Mouse (Mus musculus) MEL (cell line): ENCODE measurements around the gene Slc44a3. TPM values are rescaled to one million over a fixed set of nuclear protein-coding genes. Genes with fewer than 3 reads are reported as not detected.

ENCODE experiments used
- DNase-seq: peaks from one replicate; pipeline ENCODE4 v3.0.0; 2011; ENCODE audit warnings: low read depth, low spot score
- H3K27ac ChIP-seq: 2 replicates; pipeline ENCODE4 v1.5.1; 2012; ENCODE audit warnings: low read depth, mild to moderate bottlenecking, control low read depth, low read length, moderate library complexity; ENCODE audit not compliant: control insufficient read depth
- H3K27me3 ChIP-seq, 2 experiments: fragments of 150-350 bp in 1 of 2; sonication (generic) in 1 of 2; 2 replicates each; pipeline ENCODE4 v1.6.1; 2012; ENCODE audit warnings: low read length in 2 of 2, mild to moderate bottlenecking in 2 of 2, improper control_type of control experiment in 1 of 2, moderate library complexity in 1 of 2; ENCODE audit not compliant: insufficient read depth in 2 of 2, control insufficient read depth in 1 of 2
- H3K36me3 ChIP-seq, 2 experiments: 2 replicates each; pipeline ENCODE4 v1.6.1; 2012 to 2014; ENCODE audit warnings: low read length in 2 of 2, improper control_type of control experiment in 1 of 2, inconsistent platforms in 1 of 2, mild to moderate bottlenecking in 1 of 2; ENCODE audit not compliant: insufficient read depth in 2 of 2, control insufficient read depth in 1 of 2
- H3K4me1 ChIP-seq, 2 experiments: fragments of 150-350 bp in 1 of 2; sonication (generic) in 1 of 2; 2 replicates each; pipeline ENCODE4 v1.6.1; 2012; ENCODE audit warnings: low read length in 2 of 2, improper control_type of control experiment in 1 of 2, mild to moderate bottlenecking in 1 of 2; ENCODE audit not compliant: insufficient read depth in 2 of 2, control insufficient read depth in 1 of 2
- H3K4me3 ChIP-seq, 2 experiments: fragments of 150-350 bp in 1 of 2; sonication (generic) in 1 of 2; 2 replicates each; pipeline ENCODE4 v1.5.1; 2012; ENCODE audit warnings: low read depth in 2 of 2, low read length in 2 of 2, mild to moderate bottlenecking in 2 of 2, moderate library complexity in 2 of 2, control low read depth in 1 of 2, improper control_type of control experiment in 1 of 2; ENCODE audit not compliant: control insufficient read depth in 1 of 2, insufficient read depth in 1 of 2
- H3K79me2 ChIP-seq: 2 replicates; pipeline ENCODE4 v1.6.1; 2012; ENCODE audit warnings: mild to moderate bottlenecking, low read length, moderate library complexity; ENCODE audit not compliant: control insufficient read depth, poor library complexity, insufficient read depth
- H3K9ac ChIP-seq: 2 replicates; pipeline ENCODE4 v1.6.1; 2012; ENCODE audit warnings: low read depth, mild to moderate bottlenecking, control low read depth, low read length, moderate library complexity; ENCODE audit not compliant: control insufficient read depth, poor library complexity, severe bottlenecking
- H3K9me3 ChIP-seq: fragments of 150-350 bp; sonication (generic); replicated peaks from 2 replicates; pipeline ENCODE4 v1.6.1; 2012; ENCODE audit warnings: mild to moderate bottlenecking, low read length, improper control_type of control experiment, moderate library complexity; ENCODE audit not compliant: insufficient read depth
- CHD1 ChIP-seq: IDR thresholded peaks from 2 replicates; pipeline ENCODE4 v1.6.1; 2012; ENCODE audit warnings: low read depth, mild to moderate bottlenecking, inconsistent platforms, low read length, improper control_type of control experiment
- CHD2 ChIP-seq: IDR thresholded peaks from 2 replicates; pipeline ENCODE4 v1.6.1; 2011; ENCODE audit warnings: low read length, improper control_type of control experiment
- E2F4 ChIP-seq: IDR thresholded peaks from 2 replicates; pipeline ENCODE4 v1.6.1; 2011; ENCODE audit warnings: low read depth, low read length, improper control_type of control experiment, borderline replicate concordance
- ELF1 ChIP-seq: IDR thresholded peaks from 2 replicates; pipeline ENCODE4 v1.6.1; 2014; ENCODE audit warnings: low read depth, mild to moderate bottlenecking, inconsistent platforms, low read length, improper control_type of control experiment, moderate library complexity
- EP300 ChIP-seq, 2 experiments: IDR thresholded peaks; 2 replicates each; pipeline ENCODE4 v1.6.1; 2011; ENCODE audit warnings: improper control_type of control experiment in 2 of 2, low read length in 2 of 2, low read depth in 1 of 2, mild to moderate bottlenecking in 1 of 2
- ETS1 ChIP-seq: IDR thresholded peaks from 2 replicates; pipeline ENCODE4 v1.6.1; 2012; ENCODE audit warnings: low read depth, mild to moderate bottlenecking, inconsistent platforms, low read length, improper control_type of control experiment, moderate library complexity
- GABPA ChIP-seq: IDR thresholded peaks from 2 replicates; pipeline ENCODE4 v1.6.1; 2012; ENCODE audit warnings: low read depth, mild to moderate bottlenecking, inconsistent platforms, low read length, improper control_type of control experiment, moderate library complexity
- GATA1 ChIP-seq: IDR thresholded peaks from 2 replicates; pipeline ENCODE4 v1.6.1; 2011; ENCODE audit warnings: low read depth, low read length, improper control_type of control experiment
- HCFC1 ChIP-seq: IDR thresholded peaks from 2 replicates; pipeline ENCODE4 v1.6.1; 2012; ENCODE audit warnings: low read depth, mild to moderate bottlenecking, inconsistent platforms, low read length, improper control_type of control experiment, moderate library complexity
- JUND ChIP-seq: IDR thresholded peaks from 2 replicates; pipeline ENCODE4 v1.6.1; 2011; ENCODE audit warnings: low read depth, mild to moderate bottlenecking, improper control_type of control experiment, low read length
- KAT2A ChIP-seq: conservative IDR thresholded peaks from 2 replicates; pipeline ENCODE4 v1.6.1; 2012; ENCODE audit warnings: low read depth, low read length, improper control_type of control experiment, inconsistent platforms
- MAX ChIP-seq: IDR thresholded peaks from 2 replicates; pipeline ENCODE4 v1.6.1; 2011; ENCODE audit warnings: low read length, improper control_type of control experiment
- MAZ ChIP-seq: IDR thresholded peaks from 2 replicates; pipeline ENCODE4 v1.6.1; 2012; ENCODE audit warnings: low read depth, mild to moderate bottlenecking, inconsistent platforms, low read length, improper control_type of control experiment
- MEF2A ChIP-seq: IDR thresholded peaks from 2 replicates; pipeline ENCODE4 v1.6.1; 2014; ENCODE audit warnings: low read depth, mild to moderate bottlenecking, inconsistent platforms, low read length, improper control_type of control experiment; ENCODE audit not compliant: poor library complexity, insufficient replicate concordance, severe bottlenecking; ENCODE audit errors: extremely low read depth
- MYC ChIP-seq: IDR thresholded peaks from 2 replicates; pipeline ENCODE4 v1.6.1; 2011; ENCODE audit warnings: low read depth, mild to moderate bottlenecking, low read length, improper control_type of control experiment, moderate library complexity
- NRF1 ChIP-seq: IDR thresholded peaks from 2 replicates; pipeline ENCODE4 v1.6.1; 2014; ENCODE audit warnings: low read depth, mild to moderate bottlenecking, inconsistent platforms, low read length, improper control_type of control experiment, moderate library complexity; ENCODE audit not compliant: poor library complexity, insufficient read depth, severe bottlenecking
- POLR2A ChIP-seq, 2 experiments: IDR thresholded peaks; 2 replicates each; pipeline ENCODE4 v1.6.1; 2011 to 2012; ENCODE audit warnings: low read length in 2 of 2, mild to moderate bottlenecking in 2 of 2, control low read depth in 1 of 2, improper control_type of control experiment in 1 of 2, low read depth in 1 of 2, moderate library complexity in 1 of 2; ENCODE audit not compliant: control insufficient read depth in 1 of 2, insufficient read depth in 1 of 2, poor library complexity in 1 of 2
- POLR2AphosphoS2 ChIP-seq: IDR thresholded peaks from 2 replicates; pipeline ENCODE4 v1.6.1; 2011; ENCODE audit warnings: low read length, improper control_type of control experiment
- RCOR1 ChIP-seq: IDR thresholded peaks from 2 replicates; pipeline ENCODE4 v1.6.1; 2012; ENCODE audit warnings: low read depth, mild to moderate bottlenecking, inconsistent platforms, low read length, improper control_type of control experiment
- SIN3A ChIP-seq: IDR thresholded peaks from 2 replicates; pipeline ENCODE4 v1.6.1; 2012; ENCODE audit warnings: low read length, improper control_type of control experiment, inconsistent platforms
- SMC3 ChIP-seq: IDR thresholded peaks from 2 replicates; pipeline ENCODE4 v1.6.1; 2011; ENCODE audit warnings: low read depth, low read length, improper control_type of control experiment
- TBP ChIP-seq: IDR thresholded peaks from 2 replicates; pipeline ENCODE4 v1.8.0; 2011; ENCODE audit warnings: low read depth, low read length, improper control_type of control experiment
- TCF12 ChIP-seq: IDR thresholded peaks from 2 replicates; pipeline ENCODE4 v1.6.1; 2014; ENCODE audit warnings: low read depth, mild to moderate bottlenecking, inconsistent platforms, low read length, improper control_type of control experiment, moderate library complexity
- USF1 ChIP-seq: IDR thresholded peaks from 2 replicates; pipeline ENCODE4 v1.6.1; 2014; ENCODE audit warnings: low read depth, mild to moderate bottlenecking, inconsistent platforms, low read length, improper control_type of control experiment, moderate library complexity
- polyA plus RNA-seq, 2 experiments: library from polyadenylated mRNA; stranded (reverse) in 1 of 2; unstranded in 1 of 2; fragments of >175 nt in 1 of 2; fragments of >200 nt in 1 of 2; gene quantifications; 2 replicates each; pipeline versions ENCODE4 v1.2.1 to v1.2.4; 2012; ENCODE audit warnings: low replicate concordance in 2 of 2, low read depth in 1 of 2; ENCODE audit not compliant: insufficient read length in 2 of 2, insufficient read depth in 1 of 2, missing spikeins in 1 of 2
- total RNA-seq: library from RNA; depleted of rRNA; stranded (reverse); fragments of 300-350 nt; gene quantifications from 2 replicates; pipeline ENCODE4 v1.2.3, GENCODE M21; 2012

Gene Slc44a3
- total and polyA plus RNA-seq, 3 experiments = 0.08 to 0.11 TPM; not detected in 1

DNA sequence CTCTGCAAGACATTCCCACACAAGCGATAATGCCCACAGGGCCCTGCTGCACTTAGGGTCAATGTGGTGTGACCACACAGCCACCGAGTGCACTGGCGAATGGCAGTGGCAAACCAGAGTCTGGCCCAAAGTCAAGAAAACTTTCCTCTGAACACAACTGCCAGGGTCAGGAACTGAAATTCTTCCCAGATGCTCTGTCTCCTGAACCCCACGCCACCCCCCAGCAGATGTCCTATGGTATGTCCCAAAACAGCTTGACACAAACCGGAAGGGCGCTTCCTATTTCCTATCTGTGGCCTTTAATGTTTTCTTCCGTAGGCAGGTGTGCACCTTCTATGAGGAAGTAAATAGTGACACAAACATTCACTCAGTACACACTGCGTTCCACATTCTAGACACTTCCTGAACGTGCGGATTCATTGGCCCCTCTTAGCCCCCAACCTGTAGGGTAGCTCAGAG lies 65.1 kb downstream of the Slc44a3 start:
- Histone ChIP-seq H3K9me3 (no peaks in the 10 kb centered on the region), H3K4me3 (no peak overlapping the region), H3K27ac (no peak overlapping the region), H3K27me3 (no peaks in the 10 kb centered on the region), H3K9ac (no peak overlapping the region), H3K4me1 (no peaks in the 10 kb centered on the region), H3K79me2 (no peaks in the 10 kb centered on the region), H3K36me3 (no peaks in the 10 kb centered on the region; a peak in 1 of 4 replicates)
- DNase-seq = no peak
- TF ChIP-seq ETS1 (no peak), CHD2 (no peak), GABPA (no peak), CHD1 (no peak), TBP (no peak), NRF1 (no peak), RCOR1 (no peak), E2F4 (no peak), SMC3 (no peak), HCFC1 (no peak), POLR2AphosphoS2 (no peak), MAX (no peak), ELF1 (no peak)
- TF ChIP-seq, all 39 proteins: peak for 0

DNA sequence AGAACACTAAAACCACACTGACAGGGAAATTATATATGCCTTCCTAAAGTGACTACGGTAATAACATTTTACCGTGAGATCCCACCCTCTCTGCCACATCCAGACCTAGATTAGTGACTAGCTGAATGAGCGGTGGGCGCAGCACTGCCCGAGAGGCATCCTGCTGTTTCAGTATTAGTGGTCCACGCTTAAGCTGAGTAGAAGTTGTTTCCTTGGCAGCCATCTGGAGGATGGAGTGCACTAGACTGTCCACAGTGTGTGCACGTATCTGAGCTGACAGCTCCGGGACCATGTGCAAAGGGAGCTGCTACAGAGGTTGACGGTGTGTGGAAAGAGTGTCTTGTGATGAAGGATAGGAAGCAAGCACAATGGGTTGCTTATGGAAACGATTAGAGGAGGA lies 66.4 kb downstream of the Slc44a3 start:
- TF ChIP-seq MYC = no peak
- TF ChIP-seq JUND = no peak
- TF ChIP-seq TCF12 = no peak
- no peak for TF ChIP-seq SIN3A
- no peak for TF ChIP-seq POLR2AphosphoS2
- no peak for TF ChIP-seq KAT2A
- TF ChIP-seq USF1 = no peak
- no peak for TF ChIP-seq RCOR1
- TF ChIP-seq GABPA = no peak
- no peak for TF ChIP-seq MAZ
- no peak for TF ChIP-seq HCFC1
- TF ChIP-seq CHD2 = no peak
- TF ChIP-seq MEF2A = no peak
- TF ChIP-seq POLR2A (IDR thresholded peaks at IDR 0.05; ENCODE audit: control insufficient read depth in 1 of 2, insufficient read depth in 1 of 2, low read depth in 1 of 2, low read length in 2 of 2, poor library complexity in 1 of 2) = no peak
- TF ChIP-seq TBP = no peak
- no peak for TF ChIP-seq GATA1
- no peak for TF ChIP-seq EP300 (IDR thresholded peaks at IDR 0.05; ENCODE audit: low read depth in 1 of 2, low read length in 2 of 2)
- no peak for TF ChIP-seq MAX
- TF ChIP-seq, all 39 proteins: peak for 0

More for the DNA sequence above, 66.4 kb downstream of the Slc44a3 start:
- no peak for DNase-seq
- no peaks in the 10 kb centered on the region for H3K4me1 ChIP-seq
- H3K79me2 ChIP-seq = no peaks in the 10 kb centered on the region
- H3K27ac ChIP-seq = no peak overlapping the region
- H3K9ac ChIP-seq = no peak overlapping the region
- H3K36me3 ChIP-seq = no peaks in the 10 kb centered on the region; a peak in 1 of 4 replicates
- no peaks in the 10 kb centered on the region for H3K27me3 ChIP-seq
- H3K9me3 ChIP-seq = no peaks in the 10 kb centered on the region
- no peak overlapping the region for H3K4me3 ChIP-seq
